ENCODE assay signal across 8 mouse cellular contexts in the genomic region with DNA sequence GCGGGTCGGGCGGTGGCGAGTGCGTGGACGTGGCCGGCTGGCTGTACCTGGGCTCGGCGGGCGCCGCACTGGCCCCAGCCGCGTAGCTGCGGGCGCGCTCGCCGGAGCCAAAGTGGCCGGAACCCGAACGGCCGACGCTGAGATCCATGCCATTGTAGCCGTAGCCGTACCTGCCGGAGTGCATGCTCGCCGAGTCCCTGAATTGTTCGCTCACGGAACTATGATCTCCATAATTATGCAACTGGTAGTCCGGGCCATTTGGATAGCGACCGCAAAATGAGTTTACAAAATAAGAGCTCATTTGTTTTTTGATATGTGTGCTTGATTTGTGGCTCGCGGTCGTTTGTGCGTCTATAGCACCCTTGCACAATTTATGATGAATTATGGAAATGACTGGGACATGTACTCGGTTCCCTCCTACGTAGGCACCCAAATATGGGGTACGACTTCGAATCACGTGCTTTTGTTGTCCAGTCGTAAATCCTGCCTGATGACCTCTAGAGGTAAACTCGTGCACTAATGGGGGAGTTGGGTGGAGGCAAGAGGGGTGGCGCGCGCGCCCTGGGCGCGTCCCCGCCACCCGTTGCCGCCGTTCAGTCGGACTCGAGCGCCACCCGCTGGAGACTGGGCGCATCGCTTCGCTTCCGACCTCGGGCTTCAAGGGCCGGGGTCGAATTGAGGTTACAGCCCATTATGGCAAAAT. TPM values are rescaled to one million over a fixed set of nuclear protein-coding genes. Genes with fewer than 3 reads are reported as not detected.
DNase-seq lines count a peak whose midpoint lies in the region; ATAC-seq lines count a peak whose summit lies in the region.

TSS of gene Hoxa5 (minus strand) at position 538 of the 703 bp plus-strand sequence.

- peak; percentile 78 for DNase-seq in ovary, postnatal 14 days (ENCODE audit: low spot score)
- no peak for DNase-seq in ovary, postnatal 10 days (ENCODE audit: low spot score)
- DNase-seq in heart, postnatal 25 days (ENCODE audit: low spot score) = peak; percentile 47
- peak; percentile 96 for DNase-seq in limb, embryonic 10.5 days (ENCODE audit: low spot score)
- peak; percentile 97 for DNase-seq in midbrain, embryonic 11.5 days (ENCODE audit: low spot score, missing footprints)
- no peak for DNase-seq in cerebellum, adult 18-20 months

- no peak within 1 kb of the TSS for H3K9ac ChIP-seq in forebrain, embryonic 12.5 days
- no peak within 1 kb of the TSS for H3K9ac ChIP-seq in midbrain, embryonic 11.5 days (ENCODE audit: low read length)

- no peak within 1 kb of the TSS for H3K27ac ChIP-seq in forebrain, embryonic 12.5 days
- peak within 1 kb of the TSS; percentile 99 for H3K27ac ChIP-seq in limb, embryonic 10.5 days
- H3K27ac ChIP-seq in midbrain, embryonic 11.5 days (ENCODE audit: low read depth, low read length) = no peak within 1 kb of the TSS

- under 1% methylated on average over 65 of the region's 65 CpGs for WGBS in forebrain, embryonic 12.5 days
- WGBS in limb, embryonic 10.5 days = under 1% methylated on average over 65 of the region's 65 CpGs
- WGBS in midbrain, embryonic 11.5 days = under 1% methylated on average over 65 of the region's 65 CpGs

- H3K4me3 ChIP-seq in forebrain, embryonic 12.5 days (replicated peaks) = peak within 1 kb of the TSS; percentile 25
- peak within 1 kb of the TSS; percentile 90 for H3K4me3 ChIP-seq in limb, embryonic 10.5 days
- H3K4me3 ChIP-seq in midbrain, embryonic 11.5 days (ENCODE audit: low read depth, low read length) = peak within 1 kb of the TSS; percentile 10

- ATAC-seq in forebrain, embryonic 12.5 days (ENCODE audit: low FRiP score) = no peak
- ATAC-seq in midbrain, embryonic 11.5 days (ENCODE audit: low FRiP score) = no peak
- no peak for ATAC-seq in monocyte, adult 5-6 weeks (replicated peaks; ENCODE audit: insufficient number of reproducible peaks, low FRiP score, low TSS enrichment, poor library complexity, severe bottlenecking)

- H3K4me1 ChIP-seq in forebrain, embryonic 12.5 days = peaks cover 16% of the 10 kb centered on the region; the same call in 1 of the 2 replicates
- peaks cover 99% of the 10 kb centered on the region for H3K4me1 ChIP-seq in limb, embryonic 10.5 days
- H3K4me1 ChIP-seq in midbrain, embryonic 11.5 days (ENCODE audit: control insufficient read depth, insufficient read depth, low read length) = peaks cover 7% of the 10 kb centered on the region

- H3K36me3 ChIP-seq in forebrain, embryonic 12.5 days (replicated peaks) = no peaks in the 10 kb centered on the region
- peaks cover 60% of the 10 kb centered on the region for H3K36me3 ChIP-seq in limb, embryonic 10.5 days
- no peaks in the 10 kb centered on the region for H3K36me3 ChIP-seq in midbrain, embryonic 11.5 days (ENCODE audit: control insufficient read depth, insufficient read depth, low read length)

- intact Hi-C loops in heart, postnatal 25 days (cut with DNase I) = no loop called here

- H3K27me3 ChIP-seq in forebrain, embryonic 12.5 days = peaks cover 99% of the 10 kb centered on the region
- peaks cover 38% of the 10 kb centered on the region for H3K27me3 ChIP-seq in limb, embryonic 10.5 days (ENCODE audit: low read depth, poor library complexity, severe bottlenecking)
- H3K27me3 ChIP-seq in midbrain, embryonic 11.5 days (ENCODE audit: control insufficient read depth, insufficient read depth, low read length) = peaks cover 100% of the 10 kb centered on the region

- H3K4me2 ChIP-seq in forebrain, embryonic 12.5 days = peak within 1 kb of the TSS; percentile 24
- peak within 1 kb of the TSS; percentile 22 for H3K4me2 ChIP-seq in midbrain, embryonic 11.5 days

- H3K9me3 ChIP-seq in forebrain, embryonic 12.5 days = no peaks in the 10 kb centered on the region
- H3K9me3 ChIP-seq in limb, embryonic 10.5 days (replicated peaks) = no peaks in the 10 kb centered on the region
- H3K9me3 ChIP-seq in midbrain, embryonic 11.5 days (ENCODE audit: control insufficient read depth, low read length) = no peaks in the 10 kb centered on the region

RNA-seq across cellular contexts. Expression of gene Hoxa5, which starts in this region (rescaled TPM):
- polyA plus RNA-seq in forebrain, embryonic 12.5 days (2016; fragmentation: Nextera tagmentation; extraction: Ambion mirVana) = not detected in 2 replicates
- total RNA-seq in heart, postnatal 25 days (2021) = 1 to 10 TPM in 1 of 2 experiments, under 1 TPM in 1; 0.52 to 1.3 TPM
- 9.8 and 10.4 TPM in 2 replicates for polyA plus RNA-seq in limb, embryonic 10.5 days (2016; fragmentation: Nextera tagmentation; extraction: Ambion mirVana)
- not detected in 2 replicates for polyA plus RNA-seq in midbrain, embryonic 11.5 days (2014; fragmentation: Nextera tagmentation; extraction: Ambion mirVana)
- 0.39 TPM in 1 of 3 replicates, not detected in the others for total RNA-seq in monocyte, adult 5-6 weeks (2017)

Comparison
In these comparisons a context has a peak if more than half of its experiments do, and no peak if none do; other contexts are left out.
1. RNA of gene Hoxa5 (polyA plus RNA-seq): 9.8 to 10.4 TPM in limb, embryonic 10.5 days; not detected in forebrain, embryonic 12.5 days and not detected in midbrain, embryonic 11.5 days; every median in the first group is over 10 times any median in the second.
2. DNase-seq: peak in ovary, postnatal 14 days (single experiment), heart, postnatal 25 days (single experiment) and limb, embryonic 10.5 days (single experiment); none in ovary, postnatal 10 days (single experiment) and cerebellum, adult 18-20 months (0 of 2).
3. Peak in DNase-seq, H3K4me3 ChIP-seq and H3K4me2 ChIP-seq in midbrain, embryonic 11.5 days; RNA of the gene not detected or under 1 TPM.
4. H3K4me3 ChIP-seq: peak in every context shown above with its lines; median percentile 90 in limb, embryonic 10.5 days; 25 in forebrain, embryonic 12.5 days; 10 in midbrain, embryonic 11.5 days.